Mouse (Mus musculus): ENCODE results near the gene Slc1a7.

GRCm38 (mm10) chr4:107955691-107956090, 12.4 kb upstream of the Slc1a7 start:
- TF ChIP-seq HCFC1 (IDR thresholded peaks at IDR 0.05; ENCODE audit: borderline replicate concordance, insufficient read depth, low read length) (no peak), CHD2 (IDR thresholded peaks at IDR 0.05; ENCODE audit: low read depth, low read length) (no peak), ZNF384 (IDR thresholded peaks at IDR 0.05; ENCODE audit: low read depth, low read length) (no peak), MAFK (IDR thresholded peaks at IDR 0.05; ENCODE audit: insufficient read depth, low read depth, low read length) (no peak)
